Mouse (Mus musculus) brain, embryonic 14.5 days (tissue): ENCODE measurements at regions not wholly inside any gene's neighbourhood (a gene's known extent, or its start where the extent isn't known, plus 50 kb on each side); places are given as distances from the start of the nearest gene placed in this dataset.

Experiments
- DNase-seq: peaks from one replicate; pipeline ENCODE4 v3.0.0-alpha.2; 2011; ENCODE audit warnings: low read depth
- CTCF ChIP-seq: fragments of 200-500 bp; IDR thresholded peaks from 2 replicates; pipeline ENCODE4 v1.5.1; 2012; ENCODE audit warnings: inconsistent platforms, mild to moderate bottlenecking, moderate library complexity, borderline replicate concordance; ENCODE audit not compliant: insufficient read depth, insufficient read length; ENCODE audit errors: extremely low read depth
- POLR2A ChIP-seq: fragments of 200-500 bp; IDR thresholded peaks from 2 replicates; pipeline ENCODE4 v1.6.1; 2012; ENCODE audit warnings: mild to moderate bottlenecking, inconsistent platforms, borderline replicate concordance; ENCODE audit not compliant: poor library complexity, insufficient read depth, insufficient read length, severe bottlenecking; ENCODE audit errors: extremely low read depth

DNA sequence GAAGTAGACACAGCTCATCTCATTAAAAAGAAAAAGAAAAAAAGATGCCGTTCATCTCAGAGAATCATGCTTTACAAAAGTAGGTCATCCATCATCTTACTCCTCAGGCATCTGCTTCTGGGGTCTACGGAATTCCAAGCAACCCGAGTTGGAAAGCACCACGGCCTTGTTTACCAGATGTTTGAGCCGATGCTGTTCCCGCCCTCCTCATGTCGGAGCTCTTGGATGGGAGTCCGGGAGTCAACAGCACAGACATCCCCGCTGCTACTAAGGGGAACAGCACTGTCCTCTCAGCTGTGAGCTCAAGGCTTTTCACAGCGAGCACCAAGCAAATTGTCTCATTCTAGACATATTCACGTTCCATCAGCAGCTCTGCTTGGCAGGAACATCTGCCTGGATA, 352.9 kb upstream of the Tbx3 start:
- DNase-seq: no peak

DNA sequence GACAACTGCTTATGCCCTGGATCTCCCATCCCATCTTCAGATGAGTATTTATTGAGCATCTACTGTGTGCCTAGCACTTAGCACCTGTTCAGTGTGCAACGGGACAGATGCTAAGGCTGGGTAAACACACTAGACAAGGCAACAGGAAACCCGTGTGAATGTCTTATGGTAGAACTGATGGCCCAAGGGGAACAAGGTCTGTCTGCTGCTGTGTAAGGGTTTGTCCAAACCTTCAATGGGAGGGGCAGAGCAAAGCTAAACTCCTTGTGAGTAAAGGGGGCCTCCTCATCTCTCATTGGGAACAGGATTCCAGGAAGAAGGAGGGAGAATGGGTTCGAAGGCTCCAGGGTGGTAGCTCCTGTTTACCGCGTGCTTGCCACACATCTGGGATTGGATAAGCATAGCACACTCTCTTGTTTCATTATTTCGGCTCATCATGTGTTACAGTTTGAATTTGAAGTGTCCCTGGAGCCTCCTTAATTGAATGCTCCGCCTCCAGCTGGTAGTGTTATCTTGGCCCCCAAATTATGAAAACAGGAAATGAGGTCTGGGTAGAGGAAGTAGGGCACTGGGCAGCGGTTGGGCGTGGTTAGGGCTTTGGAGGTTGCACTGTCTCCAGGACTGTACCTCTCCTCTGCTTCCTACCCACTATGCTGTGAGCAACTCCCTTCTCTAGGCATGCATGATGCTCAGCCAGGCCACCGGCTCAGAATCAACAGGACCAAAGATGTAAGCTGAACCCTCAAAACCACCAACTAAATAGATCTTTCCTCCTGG, 348.9 kb upstream of the Tbx3 start:
- no peak for TF ChIP-seq POLR2A

More for the DNA sequence above, 352.9 kb upstream of the Tbx3 start:
- TF ChIP-seq POLR2A (no peak), CTCF (no peak)

DNA sequence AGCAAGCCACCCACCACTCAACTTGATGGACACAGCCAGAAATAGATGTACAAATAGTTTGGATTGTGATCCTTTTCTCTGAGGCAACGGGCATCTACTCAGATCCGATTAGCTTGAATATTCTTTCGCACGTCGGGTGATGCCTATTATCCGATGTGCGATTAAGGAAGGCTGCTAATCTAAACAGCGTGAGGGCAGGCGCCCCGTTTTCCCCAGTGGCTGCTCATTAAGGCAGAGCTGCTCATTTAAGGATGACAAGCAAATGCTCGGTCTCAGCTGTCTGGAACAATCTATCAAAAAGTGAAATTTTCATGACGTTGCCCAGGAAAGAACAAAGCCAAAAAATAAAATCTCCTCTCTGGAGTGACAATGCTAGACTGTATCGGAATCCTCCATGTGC, 348.1 kb upstream of the Tbx3 start:
- TF ChIP-seq POLR2A: no peak
- TF ChIP-seq CTCF: no peak
- DNase-seq: peak; percentile 78

More for the DNA sequence above, 348.9 kb upstream of the Tbx3 start:
- DNase-seq: no peak

DNA sequence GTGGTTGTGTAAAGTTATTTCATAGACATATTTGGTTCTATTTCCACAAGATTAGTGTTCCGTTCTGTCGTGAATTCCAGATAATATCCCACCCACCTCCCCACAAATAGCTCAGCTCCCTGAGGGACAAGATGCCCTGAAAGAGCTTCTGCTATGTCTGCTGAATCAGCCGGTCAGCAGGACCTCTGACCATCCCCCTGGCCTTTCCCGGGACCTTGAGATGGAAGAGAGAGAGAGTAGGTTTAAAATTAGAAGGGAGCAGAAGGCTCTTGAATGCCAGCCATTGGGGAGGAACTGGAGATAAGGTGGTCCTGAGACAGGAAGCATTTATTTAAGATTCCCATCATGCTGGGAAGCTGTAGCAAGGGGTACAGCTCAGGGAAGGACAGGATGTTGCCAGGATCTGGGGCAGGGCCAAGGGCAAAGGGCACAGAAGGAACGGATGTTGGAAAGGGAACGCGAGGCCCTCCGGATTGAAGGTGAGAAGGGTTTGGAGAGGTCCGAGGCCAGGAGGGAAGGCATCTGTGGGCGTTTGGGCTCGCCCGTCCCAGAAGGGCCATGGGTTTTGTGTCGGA, 344.7 kb upstream of the Tbx3 start:
- TF ChIP-seq CTCF: no peak
- TF ChIP-seq POLR2A: no peak

DNA sequence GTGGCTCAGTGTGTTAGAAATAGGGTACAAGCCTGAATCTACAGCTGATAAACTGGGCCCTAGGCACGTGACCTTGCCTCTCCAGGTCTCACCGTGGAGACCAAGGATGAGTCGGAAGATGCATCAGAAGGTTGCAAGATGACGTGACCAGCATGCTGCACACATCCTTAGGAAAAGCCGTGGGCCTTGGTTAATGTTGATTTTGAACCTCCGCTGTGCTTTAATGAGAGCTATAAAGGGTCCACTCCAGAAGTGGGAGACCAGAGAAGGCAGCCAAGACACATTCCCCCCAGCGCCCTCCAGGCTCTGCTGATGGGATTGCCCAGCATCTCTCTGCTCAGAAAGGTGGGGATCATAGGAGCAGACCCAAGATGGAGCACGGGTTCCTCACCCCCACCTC, 343.6 kb upstream of the Tbx3 start:
- TF ChIP-seq POLR2A (no peak), CTCF (no peak)
- no peak for DNase-seq

More for the DNA sequence above, 344.7 kb upstream of the Tbx3 start:
- no peak for DNase-seq

DNA sequence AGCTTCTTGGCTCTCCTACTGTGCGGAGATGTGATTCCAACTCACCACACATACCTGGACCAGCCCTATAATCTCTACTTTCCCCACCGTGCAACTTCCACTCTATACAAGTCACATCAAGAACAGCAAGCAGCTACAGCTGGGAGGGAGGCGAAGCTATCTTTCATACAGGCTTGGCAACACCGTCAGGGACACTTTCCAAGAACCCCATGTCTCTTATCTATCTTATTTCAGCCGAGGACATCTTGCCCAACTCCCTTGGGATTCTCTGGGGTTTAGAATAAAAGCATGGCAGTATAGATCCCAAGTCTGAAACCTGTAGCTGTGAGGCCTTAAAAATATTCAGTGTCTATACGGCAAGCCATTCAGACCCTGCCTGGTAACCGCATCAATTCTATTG, 341.5 kb upstream of the Tbx3 start:
- DNase-seq: no peak
- no peak for TF ChIP-seq CTCF
- no peak for TF ChIP-seq POLR2A

DNA sequence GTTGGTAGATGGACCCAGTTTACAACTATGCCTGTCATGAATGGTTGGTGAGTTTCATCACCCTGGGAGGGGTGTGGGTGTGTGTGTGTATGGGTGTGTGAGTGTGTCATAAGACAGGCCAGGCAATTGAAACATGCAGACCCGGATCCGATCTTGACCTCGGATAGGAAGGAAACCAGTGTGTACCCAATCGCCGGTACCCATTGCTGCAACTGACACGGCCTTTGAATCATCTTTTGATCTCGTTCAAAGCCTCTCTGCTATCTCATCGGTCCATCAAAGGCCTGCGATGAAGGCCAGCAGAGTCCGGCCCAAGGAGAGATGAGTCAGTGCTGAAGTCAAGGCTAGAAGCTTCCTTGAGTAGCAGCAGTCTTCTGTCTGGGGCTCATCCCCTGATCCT, 341.1 kb upstream of the Tbx3 start:
- no peak for DNase-seq
- TF ChIP-seq POLR2A (no peak), CTCF (no peak)

DNA sequence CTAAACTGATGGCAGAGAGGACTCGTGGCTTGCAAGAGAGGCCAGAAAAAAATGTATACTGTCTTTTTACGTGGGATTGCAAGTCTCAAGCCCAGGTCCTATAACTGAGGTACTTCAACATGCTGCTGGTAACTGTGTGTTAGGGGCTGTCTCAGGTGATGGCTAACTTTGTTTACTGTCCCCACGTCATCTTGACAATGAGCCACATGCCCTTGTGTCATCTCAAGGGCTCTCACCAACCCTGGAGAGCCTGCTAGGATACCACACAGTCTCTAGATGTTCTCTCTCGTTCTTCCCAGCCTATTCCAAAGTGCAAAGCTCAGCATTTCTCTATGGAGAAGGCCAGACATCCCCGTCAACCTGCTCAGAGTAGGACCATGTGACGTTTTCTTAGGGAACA, 340.6 kb upstream of the Tbx3 start:
- DNase-seq: no peak
- TF ChIP-seq CTCF: no peak
- TF ChIP-seq POLR2A: no peak

DNA sequence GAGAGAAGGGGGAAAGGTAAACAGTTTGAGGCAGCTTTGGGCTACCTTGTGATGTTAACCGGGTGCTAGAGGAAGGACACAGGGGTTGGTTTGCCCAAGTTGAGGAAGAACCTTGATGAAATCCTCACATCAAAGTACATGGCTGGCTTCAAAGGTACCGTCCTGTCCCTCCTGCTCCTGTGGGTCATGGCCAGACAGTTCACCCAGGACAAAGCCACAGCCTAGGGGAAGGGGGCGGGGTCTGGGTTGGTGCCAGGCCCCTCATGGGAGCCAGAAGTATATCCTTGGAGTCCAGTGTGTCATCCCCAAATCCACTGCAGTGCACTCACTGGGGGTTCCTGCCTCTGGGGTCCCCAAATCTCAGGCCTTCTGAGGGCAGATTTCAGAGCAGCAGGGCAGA, 339.0 kb upstream of the Tbx3 start:
- no peak for DNase-seq
- TF ChIP-seq POLR2A (no peak), CTCF (no peak)

DNA sequence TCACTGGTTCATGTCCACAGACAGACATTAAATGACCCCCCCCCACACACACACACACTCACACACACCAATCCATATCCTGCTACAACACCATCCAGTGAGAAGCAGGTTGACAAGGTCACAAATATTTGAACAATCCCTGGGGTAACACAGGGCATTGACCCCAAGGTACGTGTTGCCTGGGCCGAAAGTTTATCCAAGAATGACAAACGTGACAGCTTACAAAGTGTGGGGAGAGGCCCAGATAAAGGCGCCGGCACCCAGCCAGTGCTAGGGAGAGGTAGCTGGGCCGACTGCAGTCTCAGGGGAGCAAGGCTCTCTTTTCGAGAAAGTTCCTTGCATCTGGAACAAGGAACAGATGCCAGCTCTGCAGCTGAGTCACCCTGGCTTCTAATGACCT, 337.8 kb upstream of the Tbx3 start:
- no peak for TF ChIP-seq POLR2A
- no peak for TF ChIP-seq CTCF
- no peak for DNase-seq

DNA sequence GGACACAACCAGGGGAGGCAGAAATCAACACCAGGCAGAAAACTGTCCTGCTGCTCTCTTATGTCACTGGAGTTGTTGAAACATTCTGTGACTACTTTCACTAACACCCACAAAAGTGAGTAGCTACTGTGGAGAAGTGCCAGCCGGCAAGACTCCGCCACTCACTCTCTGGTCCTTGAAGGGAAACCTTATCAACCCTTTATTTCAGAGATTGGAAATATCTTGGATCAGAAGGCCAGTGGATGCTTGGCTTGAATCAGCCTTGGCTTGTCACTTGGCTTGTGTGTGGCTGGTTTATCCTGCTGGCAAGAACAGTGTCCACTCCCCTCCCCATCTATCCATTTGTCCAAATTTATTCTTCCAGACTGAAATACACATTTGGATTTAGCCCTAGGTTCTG, 335.3 kb upstream of the Tbx3 start:
- TF ChIP-seq POLR2A (no peak), CTCF (no peak)
- no peak for DNase-seq

DNA sequence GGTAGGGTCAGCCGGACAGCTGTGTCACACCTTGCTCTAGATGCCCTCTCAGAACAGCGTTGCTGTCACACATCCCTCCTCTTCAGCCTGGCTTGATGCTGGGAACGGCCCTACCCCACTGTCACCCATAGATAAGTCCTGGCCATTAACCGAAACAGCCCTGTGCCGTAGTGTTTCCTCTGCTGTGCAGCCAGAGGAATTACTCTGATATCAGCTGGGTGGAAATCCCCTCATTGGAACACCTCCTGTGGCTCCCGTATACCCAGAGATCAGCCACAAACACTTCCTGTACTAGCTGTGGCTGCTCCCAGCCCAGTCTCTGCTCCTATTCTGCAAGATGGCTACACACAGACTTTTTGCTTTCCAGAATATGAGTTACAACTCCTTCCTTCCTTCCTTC, 334.5 kb upstream of the Tbx3 start:
- no peak for DNase-seq
- TF ChIP-seq CTCF (no peak), POLR2A (no peak)

DNA sequence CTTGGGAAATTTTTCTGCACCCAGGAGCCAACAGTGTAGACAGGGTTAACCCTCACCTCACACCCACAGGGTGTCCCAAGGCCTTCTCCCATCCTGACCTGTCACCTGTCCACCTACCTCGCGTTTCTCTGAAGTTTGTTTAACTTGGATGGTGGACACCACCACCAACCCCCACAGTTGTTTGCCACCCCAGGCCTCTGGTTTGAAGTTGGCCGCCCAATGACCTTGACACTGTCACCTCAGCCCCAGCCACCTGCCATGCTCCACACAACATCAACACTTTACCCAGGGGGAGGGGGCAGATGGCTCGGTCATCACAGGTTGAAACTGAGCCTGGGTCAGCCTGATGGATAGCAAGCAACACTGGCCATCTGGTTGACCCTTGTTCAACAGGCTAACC, 332.7 kb upstream of the Tbx3 start:
- TF ChIP-seq POLR2A (no peak), CTCF (no peak)
- DNase-seq: no peak

DNA sequence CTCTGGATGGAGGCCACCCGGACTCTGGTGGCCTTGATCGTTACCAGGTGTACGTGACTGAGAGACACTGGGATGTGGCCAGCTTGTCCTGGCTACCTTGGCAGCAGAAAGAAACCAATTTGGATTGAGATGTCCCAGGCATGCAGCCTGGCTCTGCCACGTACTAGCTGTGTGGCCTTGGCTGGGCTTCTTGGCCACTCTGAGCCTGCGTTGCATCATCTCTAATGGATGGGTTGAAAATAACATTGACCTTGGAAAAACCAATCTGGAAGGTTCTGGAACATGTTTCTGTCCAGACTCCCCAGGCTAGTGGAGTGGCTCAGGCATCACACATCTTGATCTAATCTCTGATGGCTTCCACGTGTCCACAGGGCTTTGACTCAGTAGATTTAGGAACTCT, 331.8 kb upstream of the Tbx3 start:
- TF ChIP-seq CTCF: no peak
- no peak for TF ChIP-seq POLR2A

More for the DNA sequence above, 331.8 kb upstream of the Tbx3 start:
- no peak for DNase-seq
